Mouse (Mus musculus) heart, postnatal 4 days (tissue): Measurements from ENCODE around the gene Fzd5. TPM values are rescaled to one million over a fixed set of nuclear protein-coding genes. Genes with fewer than 3 reads are reported as not detected.

Experiments used
- DNase-seq: peaks from one replicate; pipeline ENCODE4 v3.0.0; 2021
- total RNA-seq, 2 experiments: library from RNA; stranded (reverse); gene quantifications; 2 replicates each; pipeline ENCODE4 v1.2.3; 2021

The Fzd5 gene
- total RNA-seq, 2 experiments from 2014 or later = 9.5 to 10.6 TPM

GRCm38 (mm10) chr1:64733453-64734245, 3.9 kb downstream of the Fzd5 start:
- no peak for DNase-seq

DNA sequence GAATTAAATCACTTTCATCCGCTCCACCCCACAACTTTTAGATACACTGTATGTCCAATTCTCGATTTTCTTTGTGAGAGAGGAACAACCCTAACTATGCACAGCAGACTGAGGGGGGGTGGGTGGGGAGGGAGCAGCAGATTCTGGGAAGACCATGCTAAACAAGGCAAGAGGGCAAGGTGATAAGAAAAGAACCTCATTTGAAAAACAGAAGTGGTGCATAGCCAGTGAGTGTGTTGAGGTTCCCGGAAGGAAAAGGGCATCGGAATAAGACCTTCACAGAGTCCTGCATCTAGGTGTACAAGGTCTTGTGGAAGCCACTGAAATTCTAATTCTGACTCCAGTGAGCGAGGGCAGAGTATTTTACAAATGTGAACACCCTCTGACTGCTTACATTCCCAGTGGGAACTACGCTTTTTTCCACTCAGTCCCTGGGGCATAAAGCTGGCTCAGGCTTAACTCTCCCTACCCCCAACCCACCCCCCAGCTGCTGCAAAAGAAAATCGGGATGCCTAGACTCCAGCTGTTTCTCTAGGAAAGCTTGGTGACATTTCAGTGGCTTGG, 4.8 kb downstream of the Fzd5 start:
- no peak for DNase-seq

- DNase-seq = no peak
These were observed 5.4 kb downstream of the Fzd5 start for GRCm38 (mm10) chr1:64732161-64732560.

GRCm38 (mm10) chr1:64731341-64732020, 6.1 kb downstream of the Fzd5 start:
- no peak for DNase-seq

DNA sequence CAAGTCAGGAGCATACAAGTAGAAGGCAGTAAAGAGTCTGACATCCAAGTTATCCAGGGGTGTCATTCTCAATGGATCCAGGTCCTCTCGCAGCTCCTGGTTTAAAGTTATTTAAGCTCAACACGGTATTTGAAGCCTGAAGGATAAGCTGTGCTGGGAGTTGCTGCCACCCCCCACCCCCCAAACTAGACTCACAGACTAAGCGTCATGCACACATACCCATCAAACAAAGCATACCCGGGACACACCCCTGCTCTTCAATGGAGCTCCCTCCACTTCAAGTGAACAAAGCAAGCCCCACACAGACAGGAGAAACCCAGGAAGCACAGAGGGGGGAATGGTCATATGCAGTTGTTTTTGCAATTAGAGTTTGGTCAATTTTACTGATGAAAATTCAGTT, 7.5 kb downstream of the Fzd5 start:
- no peak for DNase-seq

DNA sequence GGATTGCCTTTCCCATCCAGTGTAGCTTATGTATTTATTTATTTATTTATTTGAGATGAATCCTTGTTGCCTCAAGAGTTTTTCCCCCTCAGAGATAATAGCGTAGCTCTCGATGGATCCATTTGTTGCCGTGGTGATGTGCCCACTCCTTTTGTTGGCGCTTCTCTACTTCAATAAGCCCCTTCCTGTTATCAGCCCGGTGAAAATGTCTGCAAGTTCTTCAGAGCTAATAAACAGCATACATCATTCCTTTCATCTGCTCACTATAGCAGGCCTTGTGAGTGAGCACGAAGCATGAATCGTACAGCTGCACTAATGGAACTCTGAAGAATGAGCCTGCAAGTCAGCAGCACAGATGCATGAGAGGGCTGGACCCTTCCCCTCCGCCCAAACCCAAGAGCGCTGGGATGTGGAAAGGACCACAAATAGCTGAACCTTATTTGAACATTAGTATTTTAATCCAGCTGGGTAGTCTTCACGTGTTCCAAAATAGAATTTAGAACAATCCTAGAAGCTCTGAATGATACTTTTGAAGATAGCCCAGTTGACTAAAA, 16.4 kb downstream of the Fzd5 start:
- DNase-seq = no peak

DNA sequence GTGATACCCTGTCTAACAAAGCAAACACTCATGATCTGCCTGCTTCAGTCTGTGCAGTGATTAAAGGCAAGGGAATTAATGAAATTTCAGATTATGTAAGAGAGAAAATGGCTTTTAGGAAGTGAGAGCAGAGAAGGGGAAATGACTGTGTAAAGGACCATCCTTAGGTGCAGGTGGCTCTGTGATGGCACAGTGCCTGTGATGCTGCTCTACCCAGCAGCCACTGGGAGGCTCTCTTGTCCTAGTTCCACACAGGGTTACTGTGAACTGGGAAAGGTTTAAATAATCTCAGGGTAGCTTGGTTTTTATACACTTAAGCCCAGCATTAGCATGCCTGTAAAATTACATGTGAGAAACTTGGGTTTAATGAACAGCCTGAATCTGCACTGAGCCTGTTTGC, 20.0 kb downstream of the Fzd5 start:
- peak; percentile 69 for DNase-seq

DNA sequence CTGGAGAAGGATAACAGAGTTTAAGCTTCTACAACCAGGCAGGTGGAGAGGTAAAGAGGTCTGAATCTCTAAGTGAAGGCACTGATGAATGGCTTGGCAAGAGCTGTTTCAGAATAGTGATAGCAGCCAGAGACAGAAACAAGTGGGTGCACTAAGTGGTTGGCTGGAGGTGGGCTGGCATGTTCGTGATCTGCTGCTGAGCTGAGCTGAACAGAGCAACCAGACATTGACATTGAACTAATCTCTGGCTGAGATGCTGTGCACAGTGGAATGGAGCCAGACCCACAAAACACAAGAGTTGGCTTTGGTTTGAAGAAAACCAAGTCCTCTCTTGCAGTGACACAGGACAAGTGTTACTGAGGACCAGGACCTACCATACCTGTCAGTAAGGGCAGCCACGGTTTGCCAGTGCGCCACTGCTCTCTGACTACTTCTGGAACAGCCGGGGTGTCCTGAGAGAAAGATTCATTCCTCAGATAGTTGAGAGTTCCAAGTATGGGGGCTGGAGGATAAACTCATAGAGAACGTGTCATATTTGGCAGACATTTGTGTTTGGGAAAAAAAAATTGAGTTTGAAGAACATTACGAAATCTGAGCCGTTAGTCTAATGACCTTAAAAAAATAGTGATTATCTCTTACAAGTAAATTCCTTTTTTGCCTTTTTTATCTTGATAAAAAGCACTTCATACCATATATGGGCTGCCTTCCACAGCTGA, 20.8 kb downstream of the Fzd5 start:
- DNase-seq = no peak

GRCm38 (mm10) chr1:64715458-64715857, 22.1 kb downstream of the Fzd5 start:
- DNase-seq = no peak

DNA sequence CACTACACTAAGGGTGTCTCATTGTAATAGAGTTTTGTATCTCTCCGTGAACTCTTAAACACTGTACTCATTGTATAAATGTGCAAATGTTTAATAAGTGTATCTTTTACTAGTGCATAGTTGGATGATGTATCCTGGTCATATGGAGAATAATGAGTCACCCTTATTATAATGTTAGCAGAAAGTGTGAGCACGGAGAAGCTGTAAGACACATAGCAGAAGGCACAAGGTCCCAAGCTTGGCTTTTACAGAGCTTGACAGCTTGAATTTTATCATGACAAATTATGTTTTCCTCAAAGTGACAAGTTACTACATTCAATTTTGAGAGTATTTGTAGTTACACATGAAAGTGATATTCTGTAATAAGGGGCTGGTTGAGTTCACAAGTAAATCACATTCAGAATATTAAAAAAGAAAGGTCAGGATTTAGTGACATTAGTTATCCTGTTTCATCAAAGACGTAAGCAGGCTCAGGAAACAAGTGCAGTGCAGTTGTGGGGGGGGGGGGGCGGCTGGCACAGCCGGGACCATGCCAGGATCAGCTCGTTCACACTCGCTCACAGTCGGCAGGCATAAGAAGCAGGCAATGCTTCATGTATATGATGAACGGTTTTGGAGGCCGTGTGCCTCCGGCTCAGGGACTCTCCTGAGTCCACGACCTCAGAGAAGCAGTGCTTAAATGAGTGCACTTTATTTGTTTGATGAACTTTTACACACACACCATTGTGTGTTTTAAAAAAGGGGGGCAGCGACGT, 25.4 kb downstream of the Fzd5 start:
- DNase-seq = no peak

DNA sequence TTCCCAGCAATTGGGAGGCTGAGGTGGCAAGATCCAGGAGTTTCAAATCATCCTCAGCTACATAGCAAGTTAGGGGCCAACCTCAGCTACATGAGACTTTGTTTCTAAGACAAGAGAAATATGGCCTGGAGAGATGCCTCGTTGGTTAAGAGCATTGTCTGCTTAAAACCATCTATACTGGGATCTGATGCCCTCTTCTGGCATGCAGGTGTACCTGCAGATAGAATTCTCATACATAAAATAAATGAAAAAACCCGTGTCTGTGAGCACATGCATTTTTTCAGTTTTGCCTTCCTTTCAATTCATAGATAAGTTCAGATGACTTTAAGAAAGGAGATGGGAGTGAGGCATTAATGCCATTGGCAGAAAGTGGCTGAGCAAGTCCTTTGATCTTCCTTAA, 27.7 kb downstream of the Fzd5 start:
- DNase-seq = no peak

DNA sequence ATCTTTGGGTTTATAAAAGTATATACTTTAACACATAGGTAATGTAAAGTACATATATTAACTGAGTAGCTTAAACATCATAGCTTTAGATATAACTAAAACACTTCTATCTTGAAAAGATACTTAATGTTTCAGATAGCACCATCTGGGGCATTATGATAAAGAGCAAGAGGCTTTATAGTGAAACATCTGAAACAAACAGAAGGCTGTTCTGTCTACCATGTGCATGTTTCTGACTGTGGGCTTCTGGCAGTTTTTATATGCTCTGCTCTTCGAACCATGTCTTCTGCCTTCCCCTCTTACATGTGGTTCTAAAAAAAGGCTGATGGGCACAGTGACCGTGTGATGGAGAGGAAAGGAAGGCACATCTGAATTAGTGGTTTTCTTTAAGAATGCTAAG, 30.9 kb downstream of the Fzd5 start:
- DNase-seq = no peak

GRCm38 (mm10) chr1:64705230-64705629, 32.3 kb downstream of the Fzd5 start:
- DNase-seq = peak; percentile 73

DNA sequence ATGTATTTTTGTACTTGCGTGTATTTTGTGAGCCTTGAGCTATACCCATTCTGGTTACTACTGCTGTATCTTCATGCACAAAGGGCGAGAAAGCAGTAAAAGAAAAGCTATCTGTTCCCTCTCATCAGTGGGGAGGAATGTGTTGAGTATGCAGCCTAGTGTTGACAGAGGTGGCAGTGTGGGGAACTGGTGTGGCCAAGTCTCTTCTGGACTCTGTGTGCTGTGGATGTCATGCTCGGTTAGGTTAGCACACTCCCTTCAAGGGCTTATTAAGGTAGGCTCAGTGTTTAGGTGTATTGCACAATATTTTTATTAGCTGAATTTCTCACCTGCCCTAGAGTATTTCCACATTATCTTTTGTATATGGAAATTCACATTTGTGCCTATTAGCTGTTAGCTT, 35.8 kb downstream of the Fzd5 start:
- DNase-seq = no peak

DNA sequence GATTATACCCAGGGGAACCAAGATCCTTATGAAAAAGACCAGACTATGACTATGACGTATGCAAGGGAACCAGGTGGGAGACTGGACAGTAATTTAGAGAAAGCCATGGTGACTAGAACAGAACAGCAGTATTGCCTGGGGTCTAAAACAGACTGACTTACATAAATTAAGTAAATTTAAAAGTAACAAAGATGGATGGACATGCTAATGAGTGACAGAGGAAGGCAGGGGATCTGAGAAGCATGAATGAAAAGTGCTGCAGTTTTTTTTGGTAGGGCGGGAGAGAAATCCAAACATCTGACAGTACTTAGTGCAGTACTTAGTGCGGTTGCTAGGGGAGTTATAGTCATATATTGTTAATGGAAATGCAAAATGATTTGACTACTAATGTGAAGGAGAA, 42.4 kb downstream of the Fzd5 start:
- DNase-seq = no peak

- no peak for DNase-seq
These were observed 46.0 kb downstream of the Fzd5 start for GRCm38 (mm10) chr1:64691581-64691980.

- peak; percentile 65 for DNase-seq
These were observed 46.4 kb downstream of the Fzd5 start for GRCm38 (mm10) chr1:64691121-64691551.

- DNase-seq = peak; percentile 99
These were observed 47.1 kb downstream of the Fzd5 start, which contains the start of gene Ccnyl1 for GRCm38 (mm10) chr1:64690213-64691013. Gene Ccnyl1, plus strand, starts transcription at chr1:64690455.

GRCm38 (mm10) chr1:64689561-64690212, 47.9 kb downstream of the Fzd5 start:
- DNase-seq = no peak

DNA sequence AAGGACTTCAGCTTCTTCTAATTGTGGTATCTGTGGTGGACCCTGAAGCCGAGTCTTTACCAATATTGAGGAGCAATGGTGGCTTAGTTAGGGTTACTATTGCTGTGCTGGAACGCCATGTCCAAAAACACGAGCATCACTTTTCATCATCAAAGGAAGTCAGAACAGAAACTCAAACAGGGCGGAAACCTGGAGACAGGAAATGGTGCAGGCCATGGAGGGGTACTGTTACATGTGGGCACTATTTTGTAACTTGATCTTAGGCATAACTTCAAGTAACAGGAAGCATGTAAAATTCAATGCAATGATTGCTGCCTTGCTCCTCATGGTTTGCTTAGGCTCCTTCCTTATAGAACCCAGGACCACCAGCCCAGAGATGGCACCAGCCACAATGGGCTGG, 49.5 kb downstream of the Fzd5 start:
- DNase-seq = no peak
